Mouse (Mus musculus): ENCODE results near the gene Nprl3. TPM values are rescaled to one million over a fixed set of nuclear protein-coding genes. Genes with fewer than 3 reads are reported as not detected.

Gene Nprl3
- polyA plus RNA-seq, 1 experiment from 2014 or later, result 31.0 TPM

- H3K27ac ChIP-seq (ENCODE audit: low read depth, low read length), result no peak overlapping the region
- 94% methylated on average over 9 of the region's 9 CpGs for WGBS
These were observed 40.0 kb downstream of the Nprl3 start for GRCm38 (mm10) chr11:32227555-32227954.

DNA sequence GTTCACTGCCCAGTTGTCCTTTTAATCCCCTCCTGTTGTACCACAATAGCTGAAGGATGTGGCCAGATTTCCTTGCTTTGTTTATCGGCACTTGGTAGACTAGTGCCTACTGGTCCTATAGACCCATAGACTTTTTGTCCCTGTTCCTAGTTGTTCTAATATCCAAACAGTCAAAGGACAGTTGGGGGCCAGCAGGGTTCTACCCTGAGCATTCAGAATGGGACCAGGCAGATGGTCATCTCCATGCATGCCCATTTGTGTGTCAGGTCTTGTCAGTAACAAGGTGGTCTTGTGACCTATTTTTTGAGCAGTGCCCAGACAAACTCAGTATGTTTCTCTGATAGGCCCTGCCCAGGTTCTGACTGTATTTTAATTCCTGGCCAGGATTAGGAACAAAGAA is 40.5 kb downstream of the Nprl3 start:
- peak overlapping the region; percentile 88 for H3K9ac ChIP-seq (ENCODE audit: low read depth, low read length)
- H3K4me3 ChIP-seq (ENCODE audit: low read depth, low read length), result peak overlapping the region; percentile 83
- H3K36me3 ChIP-seq (ENCODE audit: control insufficient read depth, insufficient read depth, low read length), result peaks cover 20% of the 10 kb centered on the region
- H3K4me2 ChIP-seq, result peak overlapping the region; percentile 91
- peaks cover 43% of the 10 kb centered on the region for H3K4me1 ChIP-seq (replicated peaks; ENCODE audit: control insufficient read depth, insufficient read depth, low read length)
- DNase-seq (ENCODE audit: low spot score), result no peak
- 0 out of 2 replicates have a peak, but pooled peaks cover 3% of the 10 kb centered on the region for H3K9me3 ChIP-seq (ENCODE audit: control insufficient read depth, low read length)
- H3K27ac ChIP-seq (ENCODE audit: low read depth, low read length), result no peak overlapping the region; the same call in 1 of the 2 replicates
- ATAC-seq (replicated peaks; ENCODE audit: low FRiP score), result no peak
- H3K27me3 ChIP-seq (replicated peaks; ENCODE audit: control insufficient read depth, insufficient read depth, low read length), result peaks cover 23% of the 10 kb centered on the region
- WGBS, result 54% methylated on average over 1 of the region's 1 CpGs

More at GRCm38 (mm10) chr11:32227555-32227954, 40.0 kb downstream of the Nprl3 start:
- H3K36me3 ChIP-seq (ENCODE audit: control insufficient read depth, insufficient read depth, low read length), result peaks cover 24% of the 10 kb centered on the region
- H3K4me1 ChIP-seq (replicated peaks; ENCODE audit: control insufficient read depth, insufficient read depth, low read length), result peaks cover 38% of the 10 kb centered on the region
- H3K27me3 ChIP-seq (replicated peaks; ENCODE audit: control insufficient read depth, insufficient read depth, low read length), result peaks cover 18% of the 10 kb centered on the region
- H3K4me3 ChIP-seq (ENCODE audit: low read depth, low read length), result peak overlapping the region; percentile 83; the same call in 1 of the 2 replicates
- H3K9ac ChIP-seq (ENCODE audit: low read depth, low read length), result peak overlapping the region; percentile 44; the same call in 1 of the 2 replicates
- peak overlapping the region; percentile 91 for H3K4me2 ChIP-seq
- H3K9me3 ChIP-seq (ENCODE audit: control insufficient read depth, low read length), result 0 out of 2 replicates have a peak, but pooled peaks cover 3% of the 10 kb centered on the region
- no peak for ATAC-seq (replicated peaks; ENCODE audit: low FRiP score)
- no peak for DNase-seq (ENCODE audit: low spot score)

- Histone ChIP-seq H3K27ac (ENCODE audit: low read depth, low read length) (peak within 1 kb of the TSS; percentile 76), H3K9me3 (ENCODE audit: control insufficient read depth, low read length) (0 out of 2 replicates have a peak, but pooled peaks cover 3% of the 10 kb centered on the region), H3K27me3 (replicated peaks; ENCODE audit: control insufficient read depth, insufficient read depth, low read length) (peaks cover 30% of the 10 kb centered on the region), H3K4me1 (replicated peaks; ENCODE audit: control insufficient read depth, insufficient read depth, low read length) (peaks cover 43% of the 10 kb centered on the region), H3K4me3 (ENCODE audit: low read depth, low read length) (peak within 1 kb of the TSS; percentile 83), H3K36me3 (ENCODE audit: control insufficient read depth, insufficient read depth, low read length) (peaks cover 13% of the 10 kb centered on the region), H3K9ac (ENCODE audit: low read depth, low read length) (peak within 1 kb of the TSS; percentile 88), H3K4me2 (peak within 1 kb of the TSS; percentile 91)
- ATAC-seq (replicated peaks; ENCODE audit: low FRiP score) (peak; percentile 87), DNase-seq (ENCODE audit: low spot score) (peak; percentile 86)
- 3% methylated on average over 47 of the region's 47 CpGs for WGBS
These were observed 41.2 kb downstream of the Nprl3 start, which contains the start of gene Mpg for GRCm38 (mm10) chr11:32226124-32226871. Mpg (plus strand) TSS chr11:32226505.

DNA sequence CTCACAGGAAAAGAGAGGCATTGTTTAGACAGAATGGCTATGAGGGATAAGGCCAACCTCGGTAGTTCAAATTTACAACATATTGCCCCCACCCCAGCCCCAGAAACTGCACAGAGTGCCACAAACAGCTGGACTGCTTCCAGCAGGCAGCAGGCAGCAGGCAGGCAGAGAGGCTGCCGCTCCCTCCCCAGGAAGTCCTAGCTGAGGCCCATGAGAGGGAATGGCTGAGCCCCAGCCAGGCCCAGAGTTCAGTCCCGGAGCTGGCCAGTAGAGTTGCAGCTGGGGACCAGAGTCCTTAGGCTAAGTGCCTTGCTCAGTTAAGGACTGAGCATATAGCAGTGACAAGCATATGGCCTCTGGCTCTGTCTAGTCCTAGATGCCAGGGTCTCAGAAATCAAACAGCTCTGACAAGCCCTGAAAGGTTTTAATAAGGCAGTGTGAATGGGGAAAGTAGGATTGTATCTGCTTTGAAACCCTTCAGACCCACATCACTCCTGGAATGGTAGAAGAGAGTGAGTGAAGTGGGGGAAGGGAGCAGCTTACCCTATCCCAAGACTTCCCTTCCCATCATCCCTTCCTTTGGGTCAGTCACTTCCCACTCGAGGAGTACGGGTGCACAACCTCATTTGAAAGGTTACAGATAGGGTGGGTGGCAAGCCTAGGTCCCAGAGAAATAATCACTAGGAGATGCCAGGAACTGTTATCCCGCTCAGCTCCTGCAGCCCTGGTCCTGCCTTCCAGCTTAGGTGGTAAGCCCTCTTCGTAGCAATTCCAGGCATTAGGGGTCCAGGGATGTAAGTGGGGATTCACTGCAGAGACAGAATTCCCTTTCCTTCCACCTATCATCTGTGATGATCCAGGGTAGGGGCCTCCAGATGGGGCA is 42.0 kb downstream of the Nprl3 start:
- H3K4me3 ChIP-seq (ENCODE audit: low read depth, low read length), result no peak overlapping the region; the same call in 1 of the 2 replicates
- H3K4me2 ChIP-seq, result peak overlapping the region; percentile 30
- H3K36me3 ChIP-seq (ENCODE audit: control insufficient read depth, insufficient read depth, low read length), result peaks cover 7% of the 10 kb centered on the region; the same call in 1 of the 2 replicates
- no peak overlapping the region; the same call in 1 of the 2 replicates for H3K9ac ChIP-seq (ENCODE audit: low read depth, low read length)
- ATAC-seq (replicated peaks; ENCODE audit: low FRiP score) (no peak), DNase-seq (ENCODE audit: low spot score) (no peak)
- 54% methylated on average over 7 of the region's 7 CpGs for WGBS
- peaks cover 48% of the 10 kb centered on the region for H3K4me1 ChIP-seq (replicated peaks; ENCODE audit: control insufficient read depth, insufficient read depth, low read length)
- H3K27me3 ChIP-seq (replicated peaks; ENCODE audit: control insufficient read depth, insufficient read depth, low read length), result peaks cover 39% of the 10 kb centered on the region
- H3K9me3 ChIP-seq (ENCODE audit: control insufficient read depth, low read length), result 0 out of 2 replicates have a peak, but pooled peaks cover 3% of the 10 kb centered on the region
- peak overlapping the region; percentile 62 for H3K27ac ChIP-seq (ENCODE audit: low read depth, low read length)

- Histone ChIP-seq H3K9ac (ENCODE audit: low read depth, low read length) (no peak overlapping the region), H3K9me3 (ENCODE audit: control insufficient read depth, low read length) (0 out of 2 replicates have a peak, but pooled peaks cover 3% of the 10 kb centered on the region), H3K4me3 (ENCODE audit: low read depth, low read length) (no peak overlapping the region), H3K27ac (ENCODE audit: low read depth, low read length) (peak overlapping the region; percentile 62; the same call in 1 of the 2 replicates), H3K36me3 (ENCODE audit: control insufficient read depth, insufficient read depth, low read length) (peaks cover 3% of the 10 kb centered on the region; the same call in 1 of the 2 replicates), H3K4me1 (replicated peaks; ENCODE audit: control insufficient read depth, insufficient read depth, low read length) (peaks cover 52% of the 10 kb centered on the region), H3K27me3 (replicated peaks; ENCODE audit: control insufficient read depth, insufficient read depth, low read length) (peaks cover 44% of the 10 kb centered on the region), H3K4me2 (peak overlapping the region; percentile 30)
- ATAC-seq (replicated peaks; ENCODE audit: low FRiP score) (no peak), DNase-seq (ENCODE audit: low spot score) (peak; percentile 58)
- 12% methylated on average over 4 of the region's 4 CpGs for WGBS
These were observed 42.9 kb downstream of the Nprl3 start for GRCm38 (mm10) chr11:32224468-32225139.

DNA sequence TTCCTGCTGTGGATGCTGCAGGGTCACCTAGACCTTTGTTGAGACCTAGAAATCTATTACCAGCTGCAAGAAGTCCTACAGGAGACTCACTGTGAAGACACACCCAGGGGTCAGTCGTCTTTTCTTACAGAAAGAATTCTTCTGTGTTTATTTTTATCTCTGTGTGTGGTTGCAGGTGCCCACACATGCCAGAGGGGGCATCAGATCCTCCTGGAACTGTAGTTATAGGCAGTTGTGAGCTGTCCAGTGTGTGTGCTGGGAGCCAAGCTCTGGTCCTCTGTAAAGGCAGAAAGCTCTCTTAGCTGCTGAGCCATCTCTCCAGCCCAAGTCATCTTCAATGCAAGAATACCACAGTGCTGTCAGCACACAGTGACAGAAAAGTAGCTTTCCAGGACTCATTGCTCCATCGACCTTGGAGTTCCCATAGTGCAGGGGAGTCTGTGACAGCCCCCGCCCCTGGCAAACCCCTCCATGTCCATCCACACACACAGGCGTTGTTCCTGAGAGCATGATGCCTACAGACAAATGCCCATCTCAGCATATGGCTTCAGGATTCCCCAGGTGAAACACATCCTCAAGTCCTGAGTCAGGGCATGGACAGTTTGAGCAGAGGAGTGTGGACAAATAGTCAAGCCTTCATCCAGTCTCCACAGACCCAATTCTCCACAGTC is 44.1 kb downstream of the Nprl3 start:
- H3K9ac ChIP-seq (ENCODE audit: low read depth, low read length), result no peak overlapping the region
- peak overlapping the region; percentile 90; the same call in 1 of the 2 replicates for H3K4me2 ChIP-seq
- H3K4me3 ChIP-seq (ENCODE audit: low read depth, low read length), result 0 out of 2 replicates have a peak overlapping the region, but pooled peaks have one; percentile 9
- H3K27ac ChIP-seq (ENCODE audit: low read depth, low read length), result no peak overlapping the region
- peaks cover 46% of the 10 kb centered on the region for H3K27me3 ChIP-seq (replicated peaks; ENCODE audit: control insufficient read depth, insufficient read depth, low read length)
- ATAC-seq (replicated peaks; ENCODE audit: low FRiP score) (no peak), DNase-seq (ENCODE audit: low spot score) (no peak)
- H3K36me3 ChIP-seq (ENCODE audit: control insufficient read depth, insufficient read depth, low read length), result peaks cover 3% of the 10 kb centered on the region; the same call in 1 of the 2 replicates
- peaks cover 52% of the 10 kb centered on the region for H3K4me1 ChIP-seq (replicated peaks; ENCODE audit: control insufficient read depth, insufficient read depth, low read length)
- WGBS, result 66% methylated on average over 4 of the region's 4 CpGs
- H3K9me3 ChIP-seq (ENCODE audit: control insufficient read depth, low read length), result 0 out of 2 replicates have a peak, but pooled peaks cover 3% of the 10 kb centered on the region

DNA sequence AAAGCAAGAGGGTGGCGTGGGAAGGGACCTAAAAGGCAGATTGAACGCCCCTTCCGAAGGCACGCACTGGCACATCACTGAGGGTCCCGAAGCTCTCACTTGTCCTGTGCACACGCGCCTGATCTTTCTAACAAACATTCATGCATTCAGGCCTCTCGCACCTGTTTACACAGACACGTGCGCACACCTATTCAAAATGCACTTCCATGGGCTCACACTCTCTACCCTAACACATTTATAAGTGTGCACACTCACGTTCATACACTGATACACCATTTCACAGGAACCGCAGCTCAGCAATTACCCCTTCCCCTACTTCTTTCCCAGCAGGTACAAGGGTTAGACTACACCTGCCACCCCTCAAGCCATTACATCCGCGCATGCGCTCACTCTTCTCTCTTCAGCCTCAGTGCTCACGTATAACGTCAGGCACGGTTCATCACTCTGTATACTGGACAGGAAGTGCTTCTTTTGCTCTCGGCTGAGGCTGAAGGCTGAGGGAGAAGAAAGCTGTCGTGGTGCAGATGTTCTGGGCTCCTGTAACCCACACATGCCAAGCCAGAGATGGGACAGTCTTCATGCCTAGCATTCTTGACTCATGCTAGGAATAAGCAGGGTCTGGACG is 44.8 kb downstream of the Nprl3 start:
- no peak for DNase-seq (ENCODE audit: low spot score)
- no peak for ATAC-seq (replicated peaks; ENCODE audit: low FRiP score)
- Histone ChIP-seq H3K9me3 (ENCODE audit: control insufficient read depth, low read length) (0 out of 2 replicates have a peak, but pooled peaks cover 3% of the 10 kb centered on the region), H3K27ac (ENCODE audit: low read depth, low read length) (no peak overlapping the region), H3K4me1 (replicated peaks; ENCODE audit: control insufficient read depth, insufficient read depth, low read length) (peaks cover 52% of the 10 kb centered on the region), H3K9ac (ENCODE audit: low read depth, low read length) (peak overlapping the region; percentile 75), H3K27me3 (replicated peaks; ENCODE audit: control insufficient read depth, insufficient read depth, low read length) (peaks cover 46% of the 10 kb centered on the region), H3K4me2 (peak overlapping the region; percentile 90), H3K4me3 (ENCODE audit: low read depth, low read length) (peak overlapping the region; percentile 72), H3K36me3 (ENCODE audit: control insufficient read depth, insufficient read depth, low read length) (no peaks in the 10 kb centered on the region)
- WGBS, result 10% methylated on average over 21 of the region's 21 CpGs
